Mouse (Mus musculus) liver, postnatal 0 days (tissue): ENCODE data around the gene Hc. TPM values are rescaled to one million over a fixed set of nuclear protein-coding genes. Genes with fewer than 3 reads are reported as not detected.

Source experiments
- ATAC-seq: fragments of 200-750 bp; cut with Nextera tagmentation; 2 replicates; pipeline ENCODE4 v1.8.0; 2017; ENCODE audit warnings: mild to moderate bottlenecking, moderate library complexity
- DNase-seq: peaks from one replicate; pipeline ENCODE4 v3.0.0-alpha.2; 2016
- H3K27ac ChIP-seq: fragments of 300-500 bp; sonication (generic); 2 replicates; pipeline ENCODE4 v1.5.1; 2014; ENCODE audit warnings: antibody characterized with exemption, moderate library complexity, mild to moderate bottlenecking, low read depth
- H3K27me3 ChIP-seq: fragments of 300-500 bp; sonication (generic); 2 replicates; pipeline ENCODE4 v1.6.1; 2014; ENCODE audit warnings: low read length, control low read depth, mixed read lengths; ENCODE audit not compliant: insufficient read depth
- H3K36me3 ChIP-seq: fragments of 300-500 bp; sonication (generic); replicated peaks from 2 replicates; pipeline ENCODE4 v1.6.1; 2014; ENCODE audit warnings: mild to moderate bottlenecking, control low read depth, low read length, moderate library complexity, mixed read lengths; ENCODE audit not compliant: insufficient read depth
- H3K4me1 ChIP-seq: fragments of 300-500 bp; sonication (generic); 2 replicates; pipeline ENCODE4 v1.6.1; 2014; ENCODE audit warnings: antibody characterized with exemption, mild to moderate bottlenecking, control low read depth; ENCODE audit not compliant: insufficient read depth
- H3K4me2 ChIP-seq: fragments of 300-500 bp; sonication (generic); 2 replicates; pipeline ENCODE4 v1.6.1; 2014; ENCODE audit warnings: low read depth, mild to moderate bottlenecking, low read length, moderate library complexity, mixed read lengths
- H3K4me3 ChIP-seq: fragments of 300-500 bp; sonication (generic); 2 replicates; pipeline ENCODE4 v1.5.1; 2014; ENCODE audit warnings: low read depth, low read length
- H3K9ac ChIP-seq: fragments of 300-500 bp; sonication (generic); replicated peaks from 2 replicates; pipeline ENCODE4 v1.6.1; 2014; ENCODE audit warnings: mild to moderate bottlenecking, moderate library complexity
- H3K9me3 ChIP-seq: fragments of 300-500 bp; sonication (generic); 2 replicates; pipeline ENCODE4 v1.6.1; 2016; ENCODE audit warnings: mild to moderate bottlenecking, control low read depth, low read length, mixed read lengths
- CTCF ChIP-seq: sonication (generic); IDR thresholded peaks from 2 replicates; pipeline ENCODE4 v1.5.1; 2016; ENCODE audit warnings: antibody characterized with exemption, low read depth
- EP300 ChIP-seq: IDR thresholded peaks from 2 replicates; pipeline ENCODE4 v1.6.1; 2016; ENCODE audit warnings: antibody characterized with exemption, low read depth, mild to moderate bottlenecking
- WGBS: fragments of 180-500 bp; shearing (Covaris S2); extraction: QIAGEN DNeasy Blood & Tissue Kit; methylation state at CpG from one replicate; pipeline ENCODE4 v1.1.7; 2014; ENCODE audit not compliant: insufficient replicate concordance; 5-methylcytosine and 5-hydroxymethylcytosine counted together
- polyA plus RNA-seq: library from polyadenylated mRNA; unstranded; fragments of >200 nt; fragmentation: Nextera tagmentation; extraction: Ambion mirVana; gene quantifications from 2 replicates; pipeline ENCODE4 v1.2.1, GENCODE M21; 2015

Hc gene
- polyA plus RNA-seq, 1 experiment from 2014 or later: 81.0 TPM

DNA sequence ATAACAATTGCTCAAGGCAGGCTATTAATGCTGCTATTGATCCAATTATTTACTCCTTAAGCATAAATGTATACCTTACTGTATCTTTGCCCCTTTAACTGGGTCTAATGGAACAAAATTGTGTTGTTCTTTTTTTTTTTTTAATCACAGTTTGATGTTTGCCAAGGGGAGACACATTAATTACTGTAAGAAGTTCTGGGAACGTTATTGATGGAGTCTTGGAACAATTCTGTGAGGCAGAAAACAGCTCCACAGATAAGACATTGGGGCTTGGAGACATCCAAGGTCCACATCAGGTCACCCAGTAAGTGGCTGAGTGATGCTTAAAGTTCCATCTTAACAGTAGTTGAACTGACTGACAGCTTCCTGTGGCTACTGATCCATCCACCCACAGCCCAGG lies 103.8 kb downstream of the Hc start:
- no peak for DNase-seq
- H3K36me3 ChIP-seq: no peaks in the 10 kb centered on the region
- no peak overlapping the region for H3K4me2 ChIP-seq
- 66% methylated on average over 1 of the region's 1 CpGs for WGBS
- no peak overlapping the region for H3K4me3 ChIP-seq
- no peak for ATAC-seq
- H3K27ac ChIP-seq: no peak overlapping the region
- no peak overlapping the region for H3K9ac ChIP-seq
- no peaks in the 10 kb centered on the region for H3K9me3 ChIP-seq
- TF ChIP-seq CTCF (no peak), EP300 (no peak)
- no peaks in the 10 kb centered on the region for H3K27me3 ChIP-seq
- H3K4me1 ChIP-seq: no peaks in the 10 kb centered on the region

DNA sequence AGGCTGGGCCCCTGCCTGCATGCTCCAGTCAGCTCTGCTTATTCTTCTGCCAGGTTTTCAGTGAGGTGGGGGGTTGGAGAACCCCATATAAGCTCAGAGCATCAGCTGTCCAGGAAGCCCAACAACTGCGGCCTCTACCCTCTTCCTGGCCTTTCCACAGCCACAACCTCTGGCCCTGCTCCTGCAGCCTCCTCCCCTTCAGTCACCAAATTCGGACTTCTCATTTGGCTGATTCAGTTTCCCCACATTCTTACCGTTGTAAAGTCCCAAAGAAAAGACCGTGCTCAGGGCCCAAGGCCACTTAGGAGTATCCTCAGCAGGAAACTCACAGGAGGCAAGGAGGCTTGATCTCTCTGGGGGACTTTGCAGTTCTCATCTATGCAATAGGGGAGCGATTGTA lies 104.3 kb downstream of the Hc start:
- ATAC-seq: no peak
- WGBS: 46% methylated on average over 5 of the region's 5 CpGs
- TF ChIP-seq EP300: no peak
- no peak for TF ChIP-seq CTCF
- H3K9me3 ChIP-seq: no peaks in the 10 kb centered on the region
- H3K27ac ChIP-seq: no peak overlapping the region
- H3K4me1 ChIP-seq: no peaks in the 10 kb centered on the region
- no peak overlapping the region for H3K4me3 ChIP-seq
- no peak overlapping the region for H3K9ac ChIP-seq
- no peak for DNase-seq
- no peak overlapping the region for H3K4me2 ChIP-seq
- H3K36me3 ChIP-seq: no peaks in the 10 kb centered on the region
- no peaks in the 10 kb centered on the region for H3K27me3 ChIP-seq

DNA sequence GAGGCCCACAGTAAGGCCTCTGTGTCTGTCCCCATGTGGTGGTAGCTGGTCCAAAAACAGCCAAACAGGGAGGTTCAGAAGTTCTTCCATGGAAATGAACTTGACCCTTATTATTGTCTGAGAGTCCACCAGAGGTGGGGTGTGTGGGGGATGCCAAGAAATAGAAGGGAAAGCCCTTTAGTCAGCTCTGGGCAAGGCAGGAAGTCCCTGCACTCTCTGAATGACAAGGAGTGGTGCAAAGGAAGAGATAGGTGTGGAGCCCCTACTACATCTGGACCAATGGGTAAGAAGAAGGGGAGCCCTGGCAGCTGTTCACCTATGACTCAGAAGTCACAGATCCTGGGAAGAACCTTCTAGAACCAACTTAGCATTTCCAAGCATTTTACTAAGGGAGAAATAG lies 106.9 kb downstream of the Hc start:
- ATAC-seq (no peak), DNase-seq (no peak)
- Histone ChIP-seq H3K4me1 (no peaks in the 10 kb centered on the region), H3K27ac (no peak overlapping the region), H3K9ac (no peak overlapping the region), H3K27me3 (no peaks in the 10 kb centered on the region), H3K9me3 (no peaks in the 10 kb centered on the region), H3K4me2 (no peak overlapping the region), H3K36me3 (no peaks in the 10 kb centered on the region), H3K4me3 (no peak overlapping the region)
- TF ChIP-seq CTCF: no peak
- TF ChIP-seq EP300: no peak

DNA sequence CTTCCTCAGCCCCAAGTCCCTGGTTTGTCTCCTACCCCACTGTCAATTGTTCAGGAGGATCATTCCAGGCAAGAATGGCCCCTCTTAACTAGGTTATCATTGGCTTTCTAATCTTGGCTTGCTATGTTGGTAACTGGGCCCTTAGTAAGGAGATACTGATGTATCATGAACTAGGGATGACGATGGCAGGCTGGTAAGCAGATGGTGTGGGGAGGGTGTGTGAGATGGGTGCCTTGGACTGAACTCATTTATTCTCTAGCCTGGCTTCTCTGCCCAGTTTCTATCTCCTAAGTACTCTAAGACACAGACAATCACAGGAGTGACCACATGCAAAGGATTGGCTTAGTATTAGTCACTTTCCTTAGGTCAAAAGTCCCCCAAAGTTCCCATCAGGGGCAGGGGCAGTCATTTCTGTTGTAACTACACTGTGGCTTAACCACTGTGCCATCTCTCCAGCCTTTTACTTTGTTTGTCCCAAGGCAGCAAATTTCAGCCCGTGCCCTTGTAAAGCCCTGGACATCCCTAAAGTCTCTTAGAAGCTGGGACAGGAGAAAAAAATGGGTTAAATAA lies 107.6 kb downstream of the Hc start:
- 68% methylated on average over 2 of the region's 2 CpGs for WGBS
- Histone ChIP-seq H3K4me1 (no peaks in the 10 kb centered on the region), H3K9me3 (no peaks in the 10 kb centered on the region), H3K4me3 (no peak overlapping the region), H3K27me3 (no peaks in the 10 kb centered on the region), H3K9ac (no peak overlapping the region), H3K36me3 (no peaks in the 10 kb centered on the region), H3K27ac (no peak overlapping the region), H3K4me2 (no peak overlapping the region)
- ATAC-seq (no peak), DNase-seq (no peak)
- TF ChIP-seq EP300 (no peak), CTCF (no peak)

DNA sequence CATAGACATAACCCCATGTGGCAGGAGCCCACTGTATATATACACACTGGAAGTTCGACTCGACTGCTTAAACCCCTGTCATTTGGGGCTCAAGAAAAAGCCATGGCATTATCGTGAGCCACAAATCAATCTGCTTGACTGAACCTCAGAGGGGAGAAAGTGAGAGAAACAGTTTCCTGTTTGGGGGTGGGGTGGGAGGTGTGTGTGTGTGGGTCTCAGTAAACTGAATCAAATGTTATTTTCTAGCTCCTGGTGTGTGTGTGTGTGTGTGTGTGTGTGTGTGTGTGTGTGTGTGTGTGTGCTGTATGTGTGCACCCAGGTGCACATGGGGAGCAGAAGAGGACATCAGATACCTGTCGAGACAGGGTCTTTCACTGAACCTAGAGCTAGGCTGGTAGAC lies 108.2 kb downstream of the Hc start:
- H3K27ac ChIP-seq: no peak overlapping the region
- TF ChIP-seq EP300: no peak
- TF ChIP-seq CTCF: no peak
- no peak overlapping the region for H3K4me3 ChIP-seq
- H3K9me3 ChIP-seq: no peaks in the 10 kb centered on the region
- H3K36me3 ChIP-seq: no peaks in the 10 kb centered on the region
- no peak overlapping the region for H3K4me2 ChIP-seq
- no peak for DNase-seq
- 41% methylated on average over 4 of the region's 4 CpGs for whole genome bisulfite sequencing
- no peaks in the 10 kb centered on the region for H3K27me3 ChIP-seq
- no peak overlapping the region for H3K9ac ChIP-seq
- no peaks in the 10 kb centered on the region for H3K4me1 ChIP-seq
- no peak for ATAC-seq

DNA sequence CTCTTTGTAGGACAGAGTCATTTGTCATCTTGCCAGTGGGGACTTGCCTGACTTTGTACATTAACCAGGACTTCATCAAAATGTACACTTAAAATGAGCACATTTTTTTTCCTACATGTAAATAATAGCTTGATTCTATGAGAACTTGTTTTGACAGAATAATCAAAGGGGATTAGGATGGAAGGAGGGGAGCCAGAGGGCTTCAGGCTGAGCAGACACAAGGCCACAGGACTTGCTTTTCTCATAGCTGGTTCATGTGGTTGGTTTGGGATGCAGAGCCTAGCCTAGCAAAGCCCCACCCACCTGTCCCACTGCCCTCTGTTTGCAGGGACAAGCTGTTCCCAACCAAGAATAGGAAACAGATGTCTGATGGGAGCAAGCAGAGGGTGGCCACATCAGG lies 109.8 kb downstream of the Hc start:
- H3K4me1 ChIP-seq: no peaks in the 10 kb centered on the region
- H3K9ac ChIP-seq: no peak overlapping the region
- H3K27me3 ChIP-seq: no peaks in the 10 kb centered on the region
- no peak overlapping the region for H3K27ac ChIP-seq
- no peak overlapping the region for H3K4me2 ChIP-seq
- H3K36me3 ChIP-seq: no peaks in the 10 kb centered on the region
- no peaks in the 10 kb centered on the region for H3K9me3 ChIP-seq
- no peak for ATAC-seq
- TF ChIP-seq EP300 (no peak), CTCF (no peak)
- H3K4me3 ChIP-seq: no peak overlapping the region
- no peak for DNase-seq

DNA sequence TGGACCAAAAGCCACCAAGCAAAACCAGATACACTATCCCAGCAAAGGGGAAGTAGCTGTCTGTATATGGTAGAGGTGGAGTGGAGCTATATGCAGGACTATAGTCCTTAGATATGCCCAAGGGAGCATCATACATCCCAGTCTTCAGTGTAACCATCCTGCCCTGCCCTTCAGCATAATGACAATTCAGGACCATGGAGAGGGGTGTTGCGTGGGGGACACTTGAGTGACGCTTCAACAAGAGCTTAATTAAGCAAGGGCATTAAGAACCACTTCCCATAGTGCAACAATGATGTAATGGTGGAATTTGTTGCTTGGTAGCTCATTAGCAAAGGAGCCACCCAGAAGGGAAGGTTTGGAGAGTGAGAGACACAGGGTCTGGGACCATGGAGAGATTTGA lies 112.6 kb downstream of the Hc start:
- Histone ChIP-seq H3K27ac (no peak overlapping the region), H3K9ac (no peak overlapping the region), H3K27me3 (no peaks in the 10 kb centered on the region), H3K4me3 (no peak overlapping the region), H3K9me3 (no peaks in the 10 kb centered on the region), H3K36me3 (no peaks in the 10 kb centered on the region), H3K4me1 (peaks cover 11% of the 10 kb centered on the region), H3K4me2 (no peak overlapping the region)
- no peak for TF ChIP-seq CTCF
- TF ChIP-seq EP300: no peak
- ATAC-seq: no peak
- DNase-seq: no peak
- 19% methylated on average over 2 of the region's 2 CpGs for WGBS
